Mouse (Mus musculus) olfactory bulb, adult 2 months (tissue): ENCODE measurements at regions not wholly inside any gene's neighbourhood (a gene's known extent, or its start where the extent isn't known, plus 50 kb on each side); places are given as distances from the start of the nearest gene placed in this dataset.

Source experiments
- H3K27ac ChIP-seq: fragments of 200-500 bp; 2 replicates; pipeline ENCODE4 v1.5.1; 2012; ENCODE audit warnings: low read depth, low read length; ENCODE audit not compliant: insufficient read depth
- H3K4me1 ChIP-seq: fragments of 200-500 bp; 2 replicates; pipeline ENCODE4 v1.6.1; 2012; ENCODE audit warnings: low read length; ENCODE audit not compliant: control insufficient read depth, insufficient read depth
- H3K4me3 ChIP-seq: fragments of 200-500 bp; 2 replicates; pipeline ENCODE4 v1.5.1; 2012; ENCODE audit warnings: mild to moderate bottlenecking, low read depth, low read length, moderate library complexity; ENCODE audit not compliant: insufficient read depth
- CTCF ChIP-seq: fragments of 200-500 bp; IDR thresholded peaks from 2 replicates; pipeline ENCODE4 v1.5.1; 2012; ENCODE audit warnings: low read depth, mild to moderate bottlenecking, low read length, moderate library complexity; ENCODE audit not compliant: insufficient read depth
- POLR2A ChIP-seq: fragments of 200-500 bp; IDR thresholded peaks from 2 replicates; pipeline ENCODE4 v1.6.1; 2012; ENCODE audit warnings: mild to moderate bottlenecking, low read depth, low read length, moderate library complexity; ENCODE audit not compliant: insufficient read depth
- WGBS: fragments of 180-500 bp; shearing (Covaris S2); methylation state at CpG from one replicate; pipeline ENCODE4 v1.1.7; 2018; 5-methylcytosine and 5-hydroxymethylcytosine counted together

DNA sequence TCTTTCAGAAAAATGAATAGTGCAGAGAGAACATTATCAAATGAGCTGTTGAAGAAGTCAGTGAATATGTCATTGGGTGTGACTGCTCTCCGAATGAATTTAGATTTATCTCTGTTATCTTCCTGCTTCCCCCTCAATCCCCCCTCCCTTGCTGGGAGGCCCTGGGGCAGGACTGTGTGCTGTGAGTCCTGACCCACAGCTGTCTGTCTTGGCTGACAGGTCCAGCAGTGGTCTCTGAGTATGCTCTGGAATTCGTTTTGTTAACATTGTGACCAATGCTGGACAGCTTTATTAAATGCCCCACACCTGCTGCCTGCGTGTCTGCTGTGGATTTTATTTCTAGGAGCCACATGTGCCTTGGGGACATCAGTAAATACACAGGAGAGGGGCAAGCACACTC, 314.2 kb downstream of the Insc start:
- Histone ChIP-seq H3K27ac (no peak overlapping the region), H3K4me3 (no peak overlapping the region), H3K4me1 (no peaks in the 10 kb centered on the region)
- TF ChIP-seq POLR2A: no peak
- TF ChIP-seq CTCF: no peak
- WGBS: 65% methylated on average over 3 of the region's 3 CpGs

DNA sequence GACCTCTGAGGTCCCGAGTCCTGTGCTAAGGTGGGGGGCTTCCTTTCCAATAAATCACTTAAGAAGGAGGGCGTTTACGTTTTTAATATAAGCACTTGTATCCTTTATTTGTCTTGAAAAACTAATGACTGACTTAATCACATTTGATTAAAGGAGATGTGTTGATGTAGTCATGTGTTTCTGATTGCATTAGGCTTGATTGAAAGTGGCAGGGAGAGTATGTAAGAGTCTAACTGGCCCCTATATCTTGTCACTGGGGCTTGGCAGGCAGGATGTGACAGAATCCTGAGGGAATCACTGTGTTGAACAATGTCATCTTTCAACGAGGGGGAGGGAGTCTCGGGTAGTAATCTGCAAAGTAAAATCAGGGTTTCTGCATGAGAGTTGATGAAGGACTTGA, 316.7 kb downstream of the Insc start:
- Histone ChIP-seq H3K27ac (no peak overlapping the region), H3K4me3 (no peak overlapping the region), H3K4me1 (no peaks in the 10 kb centered on the region)
- 65% methylated on average over 5 of the region's 5 CpGs for WGBS
- no peak for TF ChIP-seq CTCF
- no peak for TF ChIP-seq POLR2A

DNA sequence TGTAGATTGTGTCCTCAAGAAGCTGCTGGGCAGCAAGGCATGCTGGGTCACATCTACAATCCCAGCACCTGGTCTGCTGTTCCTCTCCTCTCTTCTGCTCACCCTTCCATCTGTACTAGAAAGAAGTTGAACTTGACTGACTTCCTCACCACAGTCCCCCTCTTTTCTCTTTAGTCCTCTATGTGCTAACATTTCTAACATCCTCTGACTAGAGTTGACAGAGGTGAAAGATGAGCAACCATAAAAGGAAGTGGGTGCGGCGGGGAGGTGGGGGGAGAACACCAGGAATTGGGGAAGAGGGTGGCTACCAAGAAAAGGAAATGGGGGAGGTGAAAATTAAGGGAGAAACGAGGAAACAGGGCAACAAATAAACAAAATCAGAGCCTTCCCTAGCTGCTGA, 319.3 kb downstream of the Insc start:
- no peak overlapping the region for H3K27ac ChIP-seq
- no peaks in the 10 kb centered on the region for H3K4me1 ChIP-seq
- WGBS: 63% methylated on average over 3 of the region's 3 CpGs
- H3K4me3 ChIP-seq: no peak overlapping the region
- no peak for TF ChIP-seq CTCF
- no peak for TF ChIP-seq POLR2A

DNA sequence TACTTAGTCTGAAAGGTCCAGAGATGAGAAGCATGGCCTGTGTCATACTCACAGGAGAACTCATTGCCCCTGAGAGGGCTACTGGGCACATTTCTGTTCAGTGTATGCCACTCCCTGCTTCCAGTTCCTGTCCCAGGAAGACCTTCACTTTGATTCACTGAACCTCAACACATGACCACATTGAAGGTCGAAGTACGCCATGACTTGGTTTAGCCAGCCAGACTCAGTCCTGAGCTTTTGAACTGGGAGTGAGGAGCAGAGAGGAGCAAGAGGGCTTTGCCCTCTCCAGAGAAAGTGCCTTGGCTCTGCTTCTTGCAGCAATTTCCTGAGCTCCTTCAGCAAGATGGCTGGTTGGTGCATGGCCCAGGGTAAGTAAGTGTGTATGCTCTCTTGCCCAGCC, 324.1 kb downstream of the Insc start:
- Histone ChIP-seq H3K27ac (no peak overlapping the region), H3K4me1 (no peaks in the 10 kb centered on the region), H3K4me3 (no peak overlapping the region)
- WGBS: 92% methylated on average over 2 of the region's 2 CpGs
- no peak for TF ChIP-seq POLR2A
- no peak for TF ChIP-seq CTCF

DNA sequence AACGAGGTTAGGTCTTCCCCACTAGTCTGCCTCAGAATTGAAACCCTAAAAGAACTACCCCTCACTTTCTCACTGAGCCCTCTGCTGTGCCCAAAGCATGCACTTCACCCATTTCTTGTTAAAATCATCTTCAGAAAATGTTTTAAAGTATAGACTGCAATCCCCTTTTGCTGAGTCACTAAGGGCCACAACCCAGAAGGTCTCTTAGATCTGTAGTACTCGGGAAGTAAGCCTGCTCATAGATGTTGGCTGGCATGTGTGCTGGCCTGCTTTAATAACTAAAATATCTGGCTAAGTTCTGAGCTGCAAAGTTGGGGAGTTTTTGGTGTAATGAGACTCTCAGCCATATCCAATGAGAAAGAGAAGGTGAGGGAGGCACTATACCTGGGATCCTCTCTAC, 329.9 kb downstream of the Insc start:
- TF ChIP-seq CTCF (no peak), POLR2A (no peak)
- Histone ChIP-seq H3K4me3 (no peak overlapping the region), H3K4me1 (no peaks in the 10 kb centered on the region), H3K27ac (no peak overlapping the region)
- WGBS: 83% methylated on average over 2 of the region's 2 CpGs

DNA sequence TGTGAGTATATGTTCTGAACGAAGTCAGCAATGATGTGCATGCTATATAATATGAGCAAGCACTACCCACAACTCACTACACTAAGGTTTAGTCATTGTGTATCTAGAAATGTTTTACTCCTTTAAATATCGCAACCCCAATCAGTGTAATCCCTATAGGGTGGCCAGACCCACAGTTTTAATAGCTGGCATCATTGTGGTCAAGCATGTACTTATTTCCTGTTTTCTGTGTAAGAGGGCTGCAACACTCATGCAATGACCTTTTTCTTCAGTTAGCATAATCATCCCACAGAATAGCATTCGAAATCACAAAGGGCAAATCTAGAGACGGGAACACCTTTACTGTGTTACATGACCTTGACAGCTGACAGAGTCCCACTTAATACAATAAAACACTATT, 333.3 kb downstream of the Insc start:
- Histone ChIP-seq H3K4me1 (no peaks in the 10 kb centered on the region), H3K4me3 (no peak overlapping the region), H3K27ac (no peak overlapping the region)
- WGBS: 93% methylated on average over 4 of the region's 4 CpGs
- TF ChIP-seq POLR2A (no peak), CTCF (no peak)

DNA sequence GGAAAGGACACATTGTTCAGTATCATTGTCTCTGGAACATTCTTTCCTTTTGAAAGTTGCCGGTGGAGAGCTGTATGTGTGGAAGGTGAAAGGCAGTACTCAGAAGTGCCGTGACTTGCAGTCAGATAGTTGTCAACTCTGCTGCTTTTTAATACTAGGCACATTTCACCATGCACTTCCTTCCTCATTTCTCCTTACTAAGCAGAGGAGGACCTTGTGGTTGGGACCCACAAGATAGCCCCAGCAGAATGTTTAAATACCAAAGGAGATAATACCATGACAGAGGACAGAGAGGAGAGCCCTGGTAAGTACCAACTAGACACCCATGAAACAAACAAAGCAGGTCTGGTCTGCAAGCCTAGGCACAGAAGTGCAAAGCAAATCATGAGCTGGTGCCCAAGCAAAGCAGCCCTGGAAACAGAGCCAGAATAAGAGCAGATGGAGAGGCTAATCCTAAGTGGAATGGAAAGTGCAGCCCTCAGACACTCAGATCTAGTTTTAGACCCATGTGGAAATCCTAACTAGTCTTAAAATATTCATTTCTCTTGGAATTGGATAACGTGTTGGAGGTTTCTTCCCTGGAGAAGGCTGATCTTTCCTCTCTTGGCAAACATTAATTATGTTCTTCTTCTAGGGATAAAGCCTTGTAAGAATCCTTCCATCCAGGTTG, 341.4 kb downstream of the Insc start:
- Histone ChIP-seq H3K4me1 (no peaks in the 10 kb centered on the region), H3K4me3 (no peak overlapping the region), H3K27ac (no peak overlapping the region)
- TF ChIP-seq CTCF: no peak
- WGBS: 82% methylated on average over 3 of the region's 3 CpGs

DNA sequence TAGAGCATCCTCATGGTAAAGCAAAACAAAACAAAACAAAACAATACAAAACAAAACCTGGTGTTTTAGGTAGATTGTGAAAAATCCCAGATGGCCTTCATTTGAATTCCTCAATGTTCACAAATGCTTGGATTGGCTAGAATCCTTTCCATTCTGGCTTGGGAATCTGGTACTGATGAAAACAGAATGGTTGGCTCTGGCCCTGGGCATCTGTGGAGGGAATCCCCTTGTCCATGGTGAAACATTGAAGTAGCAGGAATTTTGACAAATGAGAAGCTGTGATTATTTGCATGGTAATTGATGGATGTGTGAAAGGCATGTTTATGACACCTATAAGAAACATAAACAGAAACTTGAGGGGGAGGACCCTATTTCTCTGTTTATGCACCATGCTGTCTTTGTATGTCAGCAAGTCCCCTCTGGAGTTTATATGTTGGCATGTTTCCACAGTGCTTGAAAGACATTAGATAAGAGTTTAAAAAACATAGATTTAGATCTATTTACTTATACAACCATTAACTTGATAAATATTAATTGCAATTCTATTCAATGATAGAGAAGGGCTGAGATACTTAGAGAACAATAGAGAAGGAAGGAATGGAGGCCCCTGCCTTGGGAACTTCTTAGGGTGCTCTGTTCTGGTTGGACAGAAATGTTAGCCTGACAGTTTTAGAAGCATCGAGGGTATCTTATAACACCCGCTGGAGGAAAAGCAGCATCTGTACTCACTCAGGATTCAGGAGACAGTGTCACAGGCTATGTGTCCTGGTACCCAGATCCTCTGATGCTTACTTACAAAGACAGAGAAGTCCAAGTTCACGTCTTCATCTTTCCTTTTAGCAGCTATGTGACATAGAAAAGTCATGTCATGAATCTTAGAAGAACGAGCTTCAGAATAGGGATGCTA, 343.3 kb downstream of the Insc start:
- H3K4me3 ChIP-seq: no peak overlapping the region
- 86% methylated on average over 4 of the region's 4 CpGs for WGBS
- H3K4me1 ChIP-seq: no peaks in the 10 kb centered on the region
- TF ChIP-seq POLR2A (no peak), CTCF (no peak)
- H3K27ac ChIP-seq: no peak overlapping the region

DNA sequence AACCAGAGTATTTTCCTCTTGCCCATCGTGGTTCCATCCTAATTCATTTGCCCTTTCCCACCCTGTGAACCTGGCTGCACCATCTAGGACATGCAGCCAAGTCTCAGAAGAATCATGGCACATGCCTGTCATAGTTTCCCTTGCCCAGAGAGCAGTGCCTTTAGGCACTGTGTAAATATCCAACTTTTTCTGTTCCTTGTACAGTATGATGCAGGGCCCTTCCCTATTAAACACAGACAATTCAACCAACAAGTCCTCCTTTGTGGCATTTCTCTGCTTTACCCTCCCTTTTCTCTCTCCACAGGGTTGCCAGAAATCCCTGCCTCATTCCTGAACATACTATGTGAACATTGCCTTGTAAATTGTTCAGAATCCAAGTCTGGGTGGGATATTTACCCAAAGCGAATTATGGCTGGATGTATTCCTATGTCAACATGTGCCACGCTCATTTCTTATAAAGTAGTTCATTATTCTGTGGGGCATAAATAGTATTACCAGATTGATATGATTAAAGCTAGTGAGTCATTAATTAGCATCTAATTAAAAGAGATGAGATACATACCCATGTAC, 349.1 kb downstream of the Insc start:
- H3K4me1 ChIP-seq: no peaks in the 10 kb centered on the region
- 82% methylated on average over 3 of the region's 3 CpGs for WGBS
- no peak for TF ChIP-seq CTCF
- no peak for TF ChIP-seq POLR2A
- H3K4me3 ChIP-seq: no peak overlapping the region
- H3K27ac ChIP-seq: no peak overlapping the region

DNA sequence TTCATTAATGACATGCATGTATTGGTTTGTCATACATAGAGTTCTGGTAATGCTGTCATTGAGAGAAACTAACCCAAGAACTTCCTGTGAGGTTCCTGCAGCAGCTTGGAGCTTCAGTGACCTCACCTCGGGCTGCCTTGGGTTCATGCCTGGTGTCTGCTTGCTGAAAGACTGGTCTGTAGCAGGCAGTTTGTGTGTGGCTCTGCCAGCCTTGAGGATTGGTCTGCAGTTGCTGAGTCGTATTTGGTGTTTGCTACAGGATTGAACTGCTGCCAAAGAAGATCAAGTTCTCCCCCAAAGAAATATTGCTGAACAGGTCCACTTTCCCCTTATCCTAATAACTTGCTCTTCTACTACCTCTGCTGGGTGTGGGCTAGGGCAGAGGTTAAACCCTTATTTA, 362.5 kb downstream of the Insc start:
- TF ChIP-seq POLR2A (no peak), CTCF (no peak)
- no peak overlapping the region for H3K27ac ChIP-seq
- H3K4me3 ChIP-seq: no peak overlapping the region
- 58% methylated on average over 2 of the region's 2 CpGs for WGBS
- no peaks in the 10 kb centered on the region for H3K4me1 ChIP-seq
